Mouse (Mus musculus) hindbrain, embryonic 13.5 days (tissue): ENCODE data around the gene Gpr19. TPM values are rescaled to one million over a fixed set of nuclear protein-coding genes. Genes with fewer than 3 reads are reported as not detected.

Source experiments
- ATAC-seq: fragments of 200-750 bp; cut with Nextera tagmentation; 2 replicates; pipeline ENCODE4 v1.8.0; 2017; ENCODE audit warnings: moderate TSS enrichment; ENCODE audit not compliant: low FRiP score
- H3K27ac ChIP-seq: fragments of 300-500 bp; sonication (generic); 2 replicates; pipeline ENCODE4 v1.5.1; 2015; ENCODE audit warnings: inconsistent platforms, mild to moderate bottlenecking, moderate library complexity
- H3K27me3 ChIP-seq: fragments of 300-500 bp; sonication (generic); 2 replicates; pipeline ENCODE4 v1.6.1; 2015; ENCODE audit warnings: mild to moderate bottlenecking, inconsistent platforms
- H3K36me3 ChIP-seq: fragments of 300-500 bp; sonication (generic); 2 replicates; pipeline ENCODE4 v1.6.1; 2015; ENCODE audit warnings: mild to moderate bottlenecking, inconsistent platforms
- H3K4me1 ChIP-seq: fragments of 300-500 bp; sonication (generic); replicated peaks from 2 replicates; pipeline ENCODE4 v1.6.1; 2015; ENCODE audit warnings: inconsistent platforms
- H3K4me2 ChIP-seq: fragments of 300-500 bp; sonication (generic); 2 replicates; pipeline ENCODE4 v1.6.1; 2015; ENCODE audit warnings: inconsistent platforms, mild to moderate bottlenecking, moderate library complexity
- H3K4me3 ChIP-seq: fragments of 300-500 bp; sonication (generic); 2 replicates; pipeline ENCODE4 v1.5.1; 2015; ENCODE audit warnings: mild to moderate bottlenecking, inconsistent platforms
- H3K9ac ChIP-seq: fragments of 300-500 bp; sonication (generic); 2 replicates; pipeline ENCODE4 v1.6.1; 2015; ENCODE audit warnings: mild to moderate bottlenecking, inconsistent platforms
- H3K9me3 ChIP-seq: fragments of 300-500 bp; sonication (generic); 2 replicates; pipeline ENCODE4 v1.6.1; 2016; ENCODE audit warnings: inconsistent platforms
- WGBS: fragments of 180-500 bp; shearing (Covaris S2); methylation state at CpG from one replicate; pipeline ENCODE4 v1.1.7; 2015; 5-methylcytosine and 5-hydroxymethylcytosine counted together
- polyA plus RNA-seq: library from polyadenylated mRNA; unstranded; fragments of >200 nt; fragmentation: Nextera tagmentation; extraction: Ambion mirVana; gene quantifications from 2 replicates; pipeline ENCODE4 v1.2.1, GENCODE M21; 2015

The Gpr19 gene
- polyA plus RNA-seq, 1 experiment from 2014 or later, result 39.0 TPM

DNA sequence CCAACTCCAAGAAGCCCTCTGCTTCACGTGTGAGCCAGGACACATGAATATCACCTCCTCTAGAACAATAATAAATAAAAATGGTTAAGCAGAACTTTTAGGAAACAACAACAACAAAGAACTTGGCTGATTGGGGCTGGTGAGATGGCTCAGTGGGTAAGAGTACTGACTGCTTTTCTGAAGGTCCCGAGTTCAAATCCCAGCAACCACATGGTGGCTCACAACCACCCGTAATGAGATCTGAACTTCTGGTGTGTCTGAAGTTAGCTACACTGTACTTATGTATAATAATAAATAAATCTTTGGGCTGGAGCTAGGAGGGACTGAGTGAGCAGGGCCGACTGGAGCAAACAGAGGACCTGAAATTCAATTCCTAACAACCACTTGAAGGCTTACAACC lies 21.1 kb downstream of the Gpr19 start:
- H3K9me3 ChIP-seq, result no peaks in the 10 kb centered on the region
- H3K4me2 ChIP-seq, result no peak overlapping the region
- H3K27ac ChIP-seq, result no peak overlapping the region
- peaks cover 34% of the 10 kb centered on the region for H3K36me3 ChIP-seq
- 95% methylated on average over 4 of the region's 4 CpGs for WGBS
- H3K27me3 ChIP-seq, result no peaks in the 10 kb centered on the region
- ATAC-seq, result no peak
- no peak overlapping the region for H3K4me3 ChIP-seq
- H3K9ac ChIP-seq, result no peak overlapping the region
- peaks cover 28% of the 10 kb centered on the region for H3K4me1 ChIP-seq

DNA sequence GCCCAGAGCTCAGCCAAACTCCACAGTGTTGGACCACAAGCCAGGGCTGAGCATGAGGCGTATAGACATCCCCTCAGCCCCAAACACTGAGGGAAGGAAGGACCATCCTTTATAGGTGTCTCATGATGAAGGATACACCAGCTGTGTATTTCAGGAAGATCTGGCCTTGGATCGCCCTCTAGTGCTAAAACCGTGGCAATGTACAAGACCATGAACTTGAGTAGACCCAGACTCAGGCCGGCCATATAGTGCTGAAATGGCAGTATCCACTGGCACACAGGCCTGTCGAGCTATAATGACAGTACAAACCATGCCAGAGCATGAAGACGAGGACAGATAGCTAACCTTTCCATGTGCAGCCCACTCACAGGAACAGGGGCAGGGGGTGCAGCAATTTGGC lies 21.6 kb downstream of the Gpr19 start:
- H3K27me3 ChIP-seq, result no peaks in the 10 kb centered on the region
- no peaks in the 10 kb centered on the region for H3K9me3 ChIP-seq
- H3K36me3 ChIP-seq, result peaks cover 34% of the 10 kb centered on the region
- ATAC-seq, result no peak
- H3K9ac ChIP-seq, result no peak overlapping the region
- H3K4me2 ChIP-seq, result no peak overlapping the region
- peaks cover 23% of the 10 kb centered on the region for H3K4me1 ChIP-seq
- WGBS, result 82% methylated on average over 6 of the region's 6 CpGs
- H3K27ac ChIP-seq, result no peak overlapping the region
- H3K4me3 ChIP-seq, result no peak overlapping the region

DNA sequence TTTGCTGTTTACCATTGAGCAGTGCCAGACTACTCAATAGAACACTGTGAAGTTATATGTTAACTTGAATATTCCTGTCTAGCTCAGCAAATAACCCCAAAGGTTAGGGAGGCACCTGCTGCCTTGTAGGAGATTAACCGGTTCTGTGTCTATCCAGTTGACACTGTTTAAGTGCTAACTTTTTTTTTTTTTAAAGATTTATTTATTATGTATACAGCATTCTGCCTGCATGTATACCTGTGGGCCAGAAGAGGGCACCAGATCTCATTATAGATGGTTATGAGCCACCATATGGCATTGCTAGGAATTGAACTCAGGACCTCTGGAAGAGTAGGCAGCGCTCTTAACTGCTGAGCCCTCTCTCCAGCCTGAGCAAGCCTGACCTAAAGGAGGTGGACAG lies 25.4 kb downstream of the Gpr19 start:
- Histone ChIP-seq H3K9me3 (no peaks in the 10 kb centered on the region), H3K4me1 (no peaks in the 10 kb centered on the region), H3K4me2 (no peak overlapping the region), H3K36me3 (peaks cover 61% of the 10 kb centered on the region), H3K4me3 (no peak overlapping the region), H3K27ac (no peak overlapping the region), H3K9ac (no peak overlapping the region), H3K27me3 (no peaks in the 10 kb centered on the region)
- no peak for ATAC-seq
- WGBS, result 92% methylated on average over 2 of the region's 2 CpGs

DNA sequence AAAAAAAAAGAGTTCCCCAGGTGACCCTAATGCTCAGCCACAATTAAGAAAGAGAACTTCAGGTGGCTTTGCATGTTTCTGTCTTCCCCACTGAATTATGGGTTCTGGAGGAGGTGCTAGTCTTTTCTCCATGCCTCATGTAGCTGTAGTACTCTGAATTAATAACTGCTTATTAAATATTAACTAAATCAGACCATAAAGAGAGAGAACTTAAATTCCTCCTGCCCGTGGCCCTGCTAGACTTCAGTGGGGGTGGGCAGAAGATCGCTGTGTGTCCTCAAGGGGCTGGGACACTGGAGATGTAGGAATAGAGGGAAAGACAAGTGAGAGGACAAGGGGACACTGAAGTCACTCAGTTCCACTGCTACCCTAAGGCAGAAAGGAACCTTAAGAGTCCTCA lies 26.1 kb downstream of the Gpr19 start:
- H3K9ac ChIP-seq, result no peak overlapping the region
- no peak overlapping the region for H3K4me2 ChIP-seq
- H3K9me3 ChIP-seq, result no peaks in the 10 kb centered on the region
- WGBS, result 78% methylated on average over 2 of the region's 2 CpGs
- ATAC-seq, result no peak
- H3K4me3 ChIP-seq, result no peak overlapping the region
- no peak overlapping the region for H3K27ac ChIP-seq
- H3K27me3 ChIP-seq, result no peaks in the 10 kb centered on the region
- H3K36me3 ChIP-seq, result peaks cover 69% of the 10 kb centered on the region
- no peaks in the 10 kb centered on the region for H3K4me1 ChIP-seq

DNA sequence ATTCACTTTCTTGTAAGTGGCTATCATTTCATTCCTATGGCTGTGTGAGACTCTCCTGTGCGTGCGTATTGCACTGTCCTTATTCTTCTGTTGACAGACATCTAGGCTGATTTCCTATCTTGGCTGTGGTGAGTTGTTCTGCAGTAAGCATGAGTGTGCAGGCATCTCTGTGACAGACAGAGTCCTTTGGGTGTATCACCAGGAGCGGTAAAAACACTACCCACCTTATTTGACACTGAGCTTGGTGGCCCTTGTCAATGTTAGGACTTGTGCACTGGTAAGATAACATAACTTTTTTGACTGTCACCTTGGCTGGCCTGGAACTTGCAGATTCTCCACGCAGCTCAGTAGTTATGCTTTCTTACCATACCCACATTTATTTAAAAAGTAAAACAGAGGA lies 27.5 kb downstream of the Gpr19 start:
- Histone ChIP-seq H3K4me1 (no peaks in the 10 kb centered on the region), H3K36me3 (peaks cover 69% of the 10 kb centered on the region), H3K27ac (no peak overlapping the region), H3K4me3 (no peak overlapping the region), H3K9me3 (no peaks in the 10 kb centered on the region), H3K9ac (no peak overlapping the region), H3K27me3 (no peaks in the 10 kb centered on the region), H3K4me2 (no peak overlapping the region)
- 95% methylated on average over 4 of the region's 4 CpGs for WGBS
- ATAC-seq, result no peak

DNA sequence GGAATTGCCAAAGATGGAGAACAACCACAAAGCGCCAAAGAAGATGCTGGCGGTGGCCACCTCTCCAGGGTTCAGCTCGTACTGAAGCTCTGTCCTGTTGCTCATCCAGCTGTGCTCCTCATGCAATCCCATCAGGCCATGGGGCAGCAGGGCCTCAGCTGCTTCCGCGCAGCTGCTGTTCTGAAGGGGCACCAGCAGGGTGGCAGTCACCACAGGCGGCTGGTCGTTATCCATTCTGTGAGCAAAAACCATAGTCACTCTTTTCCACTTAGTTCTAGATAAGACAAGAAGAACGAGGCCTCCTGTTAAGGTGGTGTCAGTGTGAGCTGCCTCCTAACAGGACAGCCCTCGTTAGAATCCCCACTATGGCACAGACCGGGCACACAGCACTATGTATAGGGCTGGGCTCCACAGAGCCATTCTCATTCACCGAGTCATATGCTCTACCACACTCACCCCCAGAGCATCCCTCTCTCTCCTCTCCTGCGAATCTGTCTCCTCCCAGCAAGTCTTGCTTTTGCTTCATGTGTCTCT lies 28.1 kb downstream of the Gpr19 start:
- H3K27me3 ChIP-seq, result no peaks in the 10 kb centered on the region
- no peak overlapping the region for H3K9ac ChIP-seq
- H3K4me1 ChIP-seq, result no peaks in the 10 kb centered on the region
- no peak overlapping the region for H3K4me2 ChIP-seq
- H3K36me3 ChIP-seq, result peaks cover 70% of the 10 kb centered on the region
- WGBS, result 91% methylated on average over 12 of the region's 12 CpGs
- H3K9me3 ChIP-seq, result no peaks in the 10 kb centered on the region
- ATAC-seq, result no peak
- no peak overlapping the region for H3K4me3 ChIP-seq
- H3K27ac ChIP-seq, result no peak overlapping the region

DNA sequence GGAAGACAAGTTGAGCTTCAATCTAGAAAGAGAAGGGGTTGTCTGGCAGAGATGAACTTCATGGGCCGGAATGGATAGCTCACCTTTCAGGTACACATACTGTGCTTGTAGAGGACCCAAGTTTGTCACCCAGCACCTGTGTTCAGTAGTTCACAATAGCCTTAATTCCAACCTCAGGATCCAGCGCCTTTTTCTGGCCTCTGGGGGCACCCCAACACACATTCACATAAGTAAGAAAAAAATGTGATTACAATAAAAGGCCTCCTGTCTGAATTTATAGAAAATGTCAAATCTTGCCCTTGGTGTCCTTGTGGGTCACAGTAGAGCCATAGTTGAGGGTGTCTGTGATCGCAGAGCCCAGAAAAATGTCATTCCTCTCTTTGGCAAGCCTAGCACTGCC lies 31.1 kb downstream of the Gpr19 start:
- Histone ChIP-seq H3K27ac (no peak overlapping the region), H3K4me2 (no peak overlapping the region), H3K9me3 (no peaks in the 10 kb centered on the region), H3K4me1 (peaks cover 6% of the 10 kb centered on the region), H3K4me3 (no peak overlapping the region), H3K27me3 (no peaks in the 10 kb centered on the region), H3K9ac (no peak overlapping the region), H3K36me3 (peaks cover 56% of the 10 kb centered on the region)
- 92% methylated on average over 3 of the region's 3 CpGs for WGBS
- ATAC-seq, result no peak

DNA sequence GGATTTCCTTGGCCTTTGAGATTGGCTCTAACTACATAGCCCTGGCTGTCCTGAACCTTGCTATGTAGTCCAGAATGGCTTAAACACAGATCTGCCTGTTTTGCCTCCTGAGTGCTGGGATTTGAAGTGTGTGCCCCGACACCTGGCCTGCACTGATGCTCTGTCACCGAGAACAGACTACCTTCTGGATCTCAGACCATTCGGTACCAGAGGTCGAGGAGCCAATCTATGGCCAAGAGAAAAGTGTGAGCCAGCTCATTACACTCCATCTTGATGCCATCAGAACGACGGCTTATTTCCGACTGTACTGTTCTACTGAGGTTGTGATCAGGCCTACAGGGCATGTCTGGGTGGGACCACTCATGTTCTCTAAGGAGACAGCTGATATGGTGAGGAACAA lies 32.3 kb downstream of the Gpr19 start:
- Histone ChIP-seq H3K9me3 (no peaks in the 10 kb centered on the region), H3K36me3 (peaks cover 49% of the 10 kb centered on the region), H3K4me2 (no peak overlapping the region), H3K4me3 (no peak overlapping the region), H3K9ac (no peak overlapping the region), H3K27me3 (no peaks in the 10 kb centered on the region), H3K4me1 (peaks cover 16% of the 10 kb centered on the region), H3K27ac (no peak overlapping the region)
- no peak for ATAC-seq
- 96% methylated on average over 7 of the region's 7 CpGs for WGBS

DNA sequence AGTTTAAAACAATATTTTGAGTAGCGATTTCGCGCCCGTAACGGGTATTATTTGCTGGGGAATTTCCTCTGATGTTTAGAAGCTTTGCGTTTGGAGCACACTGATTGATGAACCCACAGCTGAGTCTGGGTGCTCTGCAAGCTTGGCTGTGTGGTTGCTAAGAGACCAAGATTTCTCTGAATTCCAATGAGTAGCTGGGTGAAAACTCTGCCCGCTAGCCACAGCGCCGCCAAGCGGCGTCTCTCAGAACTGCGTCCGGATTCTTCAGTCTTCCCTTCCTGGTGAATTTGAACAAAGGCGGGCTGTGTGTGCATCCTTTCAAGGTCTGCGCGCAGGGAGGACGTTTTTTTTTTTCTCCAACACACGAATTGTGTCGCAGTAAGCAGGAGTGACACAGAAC lies 35.2 kb downstream of the Gpr19 start:
- peak overlapping the region; percentile 57 for H3K4me2 ChIP-seq
- peak overlapping the region; percentile 58; the same call in 1 of the 2 replicates for H3K9ac ChIP-seq
- H3K4me1 ChIP-seq, result peaks cover 16% of the 10 kb centered on the region
- no peaks in the 10 kb centered on the region for H3K27me3 ChIP-seq
- no peaks in the 10 kb centered on the region for H3K9me3 ChIP-seq
- peak; percentile 92 for ATAC-seq
- peak overlapping the region; percentile 87 for H3K27ac ChIP-seq
- H3K4me3 ChIP-seq, result peak overlapping the region; percentile 34
- peaks cover 23% of the 10 kb centered on the region for H3K36me3 ChIP-seq
- WGBS, result 1% methylated on average over 19 of the region's 19 CpGs

DNA sequence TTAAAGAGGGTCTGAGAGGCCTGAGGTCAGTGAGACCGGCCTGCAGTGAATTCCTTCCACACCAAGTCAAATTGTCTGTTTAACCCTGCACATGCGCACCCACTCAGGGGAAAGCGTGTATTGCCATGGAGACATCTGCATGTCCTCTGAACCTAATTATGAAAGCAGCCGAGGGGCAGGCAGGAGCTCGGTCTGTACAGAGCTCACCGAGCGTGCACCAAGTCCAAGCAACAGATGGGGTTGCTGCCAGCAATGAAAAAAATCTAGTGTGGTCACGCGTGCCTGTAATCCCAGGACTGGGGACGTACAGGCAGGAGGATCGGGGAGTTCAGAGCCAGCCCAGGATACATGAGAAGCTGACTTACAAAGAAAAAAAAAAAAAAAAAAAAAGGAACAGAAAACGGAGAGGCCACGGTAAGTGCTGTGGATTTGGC lies 35.7 kb downstream of the Gpr19 start:
- Histone ChIP-seq H3K27me3 (no peaks in the 10 kb centered on the region), H3K36me3 (peaks cover 19% of the 10 kb centered on the region), H3K4me3 (peak overlapping the region; percentile 34), H3K4me2 (peak overlapping the region; percentile 57), H3K27ac (peak overlapping the region; percentile 87), H3K9ac (peak overlapping the region; percentile 58), H3K9me3 (no peaks in the 10 kb centered on the region), H3K4me1 (peaks cover 16% of the 10 kb centered on the region)
- peak; percentile 75 for ATAC-seq
- 5% methylated on average over 13 of the region's 13 CpGs for WGBS

DNA sequence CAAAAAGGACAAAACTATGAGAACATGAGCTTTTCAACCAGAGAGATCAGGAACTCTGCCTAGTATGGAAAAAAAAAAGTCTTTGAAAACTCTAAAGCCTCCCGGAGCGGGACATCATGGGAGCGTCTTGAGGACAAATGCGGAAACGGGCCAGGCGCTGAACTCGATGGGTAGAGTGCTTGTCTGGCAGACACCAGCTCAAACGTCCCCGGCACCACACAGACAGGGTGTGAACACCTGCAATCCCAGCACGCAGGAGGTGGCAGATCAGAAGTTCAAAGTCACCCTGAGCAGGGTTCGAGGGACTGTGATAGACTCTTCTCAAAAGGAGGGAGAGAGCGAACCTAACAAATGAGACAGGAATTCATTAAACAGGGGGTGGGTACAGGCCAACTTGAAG lies 37.0 kb downstream of the Gpr19 start:
- Histone ChIP-seq H3K27me3 (no peaks in the 10 kb centered on the region), H3K4me1 (peaks cover 16% of the 10 kb centered on the region), H3K36me3 (peaks cover 21% of the 10 kb centered on the region), H3K4me3 (no peak overlapping the region), H3K27ac (no peak overlapping the region), H3K9ac (no peak overlapping the region), H3K4me2 (no peak overlapping the region), H3K9me3 (no peaks in the 10 kb centered on the region)
- no peak for ATAC-seq
- 89% methylated on average over 12 of the region's 12 CpGs for WGBS

DNA sequence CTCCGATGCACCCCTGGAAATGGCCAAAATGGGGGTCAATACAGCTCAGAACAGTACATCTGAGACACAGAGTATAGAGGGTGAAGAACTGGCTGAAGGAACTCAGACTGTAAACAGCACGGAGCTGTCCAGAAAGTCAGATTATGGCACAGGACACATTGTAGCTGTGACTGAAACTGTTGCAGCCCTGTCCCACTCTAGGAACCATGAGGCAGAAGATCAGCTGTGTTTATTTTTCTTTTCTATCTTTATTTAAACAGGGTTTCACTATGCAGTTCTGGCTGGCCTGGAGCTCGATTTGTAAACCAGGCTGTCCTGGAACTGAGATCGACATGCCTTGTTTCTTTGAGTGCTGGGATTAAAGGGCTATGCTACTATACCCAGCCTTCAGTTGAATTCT lies 38.1 kb downstream of the Gpr19 start:
- H3K9ac ChIP-seq, result no peak overlapping the region

DNA sequence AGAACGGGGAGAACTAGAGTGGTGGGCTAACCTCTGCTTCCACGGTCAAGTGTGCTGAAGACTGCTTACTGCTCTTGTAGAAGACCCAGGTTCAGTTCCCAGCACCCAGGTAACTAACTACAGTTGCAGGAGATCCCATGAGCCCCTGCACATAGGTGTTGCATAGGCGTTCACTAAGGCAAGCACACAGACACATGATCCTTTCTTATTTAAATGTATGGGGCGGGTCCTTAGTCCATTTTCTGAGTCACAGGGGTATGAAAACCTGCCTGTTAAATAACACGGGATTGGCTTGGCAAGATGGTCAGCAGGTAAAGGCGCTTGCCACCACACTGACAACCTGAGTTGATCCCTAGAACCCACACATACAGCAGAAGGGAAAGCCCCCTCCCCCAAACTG lies 39.4 kb downstream of the Gpr19 start:
- 90% methylated on average over 6 of the region's 6 CpGs for WGBS
- ATAC-seq, result no peak
- H3K36me3 ChIP-seq, result peaks cover 14% of the 10 kb centered on the region

More for the DNA sequence above, 38.1 kb downstream of the Gpr19 start:
- Histone ChIP-seq H3K4me2 (no peak overlapping the region), H3K27me3 (no peaks in the 10 kb centered on the region), H3K36me3 (peaks cover 14% of the 10 kb centered on the region), H3K4me1 (peaks cover 16% of the 10 kb centered on the region), H3K4me3 (no peak overlapping the region), H3K9me3 (no peaks in the 10 kb centered on the region), H3K27ac (no peak overlapping the region)
- 87% methylated on average over 4 of the region's 4 CpGs for WGBS
- no peak for ATAC-seq

More for the DNA sequence above, 39.4 kb downstream of the Gpr19 start:
- H3K4me2 ChIP-seq, result no peak overlapping the region
- no peak overlapping the region for H3K4me3 ChIP-seq
- no peaks in the 10 kb centered on the region for H3K9me3 ChIP-seq
- H3K9ac ChIP-seq, result no peak overlapping the region
- H3K4me1 ChIP-seq, result peaks cover 16% of the 10 kb centered on the region
- no peaks in the 10 kb centered on the region for H3K27me3 ChIP-seq
- no peak overlapping the region for H3K27ac ChIP-seq
